Mouse (Mus musculus) CH12.LX (cell line): ENCODE data around the gene Tmem123. TPM values are rescaled to one million over a fixed set of nuclear protein-coding genes. Genes with fewer than 3 reads are reported as not detected.

ENCODE experiments used
- DNase-seq: peaks from one replicate; pipeline ENCODE4 v3.0.0-alpha.2; 2013; ENCODE audit errors: extremely low read depth
- H3K27ac ChIP-seq: 2 replicates; pipeline ENCODE4 v1.5.1; 2012; ENCODE audit warnings: low read depth, mild to moderate bottlenecking, control low read depth, moderate library complexity; ENCODE audit not compliant: insufficient read depth
- H3K27me3 ChIP-seq: replicated peaks from 2 replicates; pipeline ENCODE3; 2012; ENCODE audit warnings: inconsistent platforms
- H3K36me3 ChIP-seq, 2 experiments: replicated peaks in 1 of 2; 2 replicates each; pipeline versions ENCODE3 to v1.6.1; 2012; ENCODE audit warnings: inconsistent platforms in 1 of 2, low read length in 1 of 2, mild to moderate bottlenecking in 1 of 2, mixed read lengths in 1 of 2, moderate library complexity in 1 of 2; ENCODE audit not compliant: control insufficient read depth in 1 of 2, insufficient read depth in 1 of 2
- H3K4me1 ChIP-seq, 2 experiments: 2 replicates each; pipeline ENCODE4 v1.6.1; 2012; ENCODE audit warnings: inconsistent platforms in 1 of 2, moderate library complexity in 1 of 2; ENCODE audit not compliant: insufficient read depth in 2 of 2, control insufficient read depth in 1 of 2
- H3K4me2 ChIP-seq: 2 replicates; pipeline ENCODE4 v1.6.1; 2012; ENCODE audit warnings: low read depth, mild to moderate bottlenecking, control low read depth; ENCODE audit not compliant: poor library complexity, insufficient read depth, severe bottlenecking
- H3K4me3 ChIP-seq, 3 experiments: fragments of 150-350 bp in 1 of 3; sonication (generic) in 1 of 3; replicated peaks in 1 of 3; 2 replicates each; pipeline versions ENCODE3 to v1.5.1; 2011 to 2012; ENCODE audit warnings: low read depth in 2 of 3, low read length in 2 of 3, mild to moderate bottlenecking in 2 of 3, moderate library complexity in 2 of 3, control low read depth in 1 of 3, improper control_type of control experiment in 1 of 3, inconsistent platforms in 1 of 3, mixed read lengths in 1 of 3; ENCODE audit not compliant: poor library complexity in 1 of 3
- H3K79me2 ChIP-seq: replicated peaks from 2 replicates; pipeline ENCODE4 v1.6.1; 2012; ENCODE audit warnings: mild to moderate bottlenecking, moderate library complexity; ENCODE audit not compliant: control insufficient read depth, poor library complexity, insufficient read depth, severe bottlenecking; ENCODE audit errors: extremely low read depth
- H3K9ac ChIP-seq: 2 replicates; pipeline ENCODE4 v1.6.1; 2012; ENCODE audit warnings: low read depth, mild to moderate bottlenecking, control low read depth, moderate library complexity; ENCODE audit not compliant: insufficient read depth
- H3K9me3 ChIP-seq: replicated peaks from 2 replicates; pipeline ENCODE3; 2012; ENCODE audit warnings: low read length, inconsistent platforms, mixed read lengths
- CHD2 ChIP-seq: IDR thresholded peaks from 2 replicates; pipeline ENCODE4 v1.6.1; 2011; ENCODE audit warnings: low read length, improper control_type of control experiment
- CTCF ChIP-seq, 2 experiments: IDR thresholded peaks in 1 of 2; conservative IDR thresholded peaks in 1 of 2; 2 replicates each; pipeline ENCODE4 v1.5.1; 2011 to 2012; ENCODE audit warnings: low read depth in 2 of 2, low read length in 2 of 2, improper control_type of control experiment in 1 of 2, inconsistent platforms in 1 of 2, mild to moderate bottlenecking in 1 of 2, moderate library complexity in 1 of 2
- ETS1 ChIP-seq: conservative IDR thresholded peaks from 2 replicates; pipeline ENCODE4 v1.6.1; 2012; ENCODE audit warnings: low read depth, mild to moderate bottlenecking, inconsistent platforms, low read length, improper control_type of control experiment, moderate library complexity
- HCFC1 ChIP-seq: IDR thresholded peaks from 2 replicates; pipeline ENCODE4 v1.6.1; 2012; ENCODE audit warnings: low read depth, mild to moderate bottlenecking, inconsistent platforms, low read length, improper control_type of control experiment
- IRF4 ChIP-seq: IDR thresholded peaks from 2 replicates; pipeline ENCODE4 v1.6.1; 2014; ENCODE audit warnings: low read depth, mild to moderate bottlenecking, inconsistent platforms, low read length, improper control_type of control experiment
- JUN ChIP-seq: IDR thresholded peaks from 2 replicates; pipeline ENCODE4 v1.6.1; 2011; ENCODE audit warnings: low read depth, mild to moderate bottlenecking, low read length, improper control_type of control experiment, moderate library complexity; ENCODE audit not compliant: insufficient read depth
- JUND ChIP-seq: conservative IDR thresholded peaks from 2 replicates; pipeline ENCODE4 v1.6.1; 2011; ENCODE audit warnings: low read depth, low read length, improper control_type of control experiment
- MAFK ChIP-seq: IDR thresholded peaks from 2 replicates; pipeline ENCODE4 v1.6.1; 2011; ENCODE audit warnings: low read length, improper control_type of control experiment; ENCODE audit not compliant: insufficient replicate concordance
- MAX ChIP-seq: IDR thresholded peaks from 2 replicates; pipeline ENCODE4 v1.6.1; 2011; ENCODE audit warnings: low read length, improper control_type of control experiment
- MAZ ChIP-seq: IDR thresholded peaks from 2 replicates; pipeline ENCODE4 v1.6.1; 2012; ENCODE audit warnings: low read depth, mild to moderate bottlenecking, inconsistent platforms, low read length, improper control_type of control experiment, moderate library complexity
- MEF2A ChIP-seq: IDR thresholded peaks from 2 replicates; pipeline ENCODE4 v1.6.1; 2014; ENCODE audit warnings: low read depth, mild to moderate bottlenecking, inconsistent platforms, low read length, improper control_type of control experiment, borderline replicate concordance
- MYC ChIP-seq: IDR thresholded peaks from 2 replicates; pipeline ENCODE4 v1.6.1; 2011; ENCODE audit warnings: low read depth, mild to moderate bottlenecking, improper control_type of control experiment, low read length
- NRF1 ChIP-seq: IDR thresholded peaks from 2 replicates; pipeline ENCODE4 v1.6.1; 2014; ENCODE audit warnings: low read depth, mild to moderate bottlenecking, inconsistent platforms, low read length, improper control_type of control experiment, moderate library complexity
- POLR2A ChIP-seq: IDR thresholded peaks from 2 replicates; pipeline ENCODE4 v1.6.1; 2011; ENCODE audit warnings: low read depth, mild to moderate bottlenecking, improper control_type of control experiment, low read length
- RAD21 ChIP-seq: IDR thresholded peaks from 2 replicates; pipeline ENCODE4 v1.6.1; 2011; ENCODE audit warnings: low read depth, mild to moderate bottlenecking, low read length, improper control_type of control experiment, moderate library complexity
- SMC3 ChIP-seq: IDR thresholded peaks from 2 replicates; pipeline ENCODE4 v1.6.1; 2011; ENCODE audit warnings: low read depth, low read length, improper control_type of control experiment
- TBP ChIP-seq: conservative IDR thresholded peaks from 2 replicates; pipeline ENCODE4 v1.6.1; 2011; ENCODE audit warnings: low read depth, low read length, improper control_type of control experiment
- USF2 ChIP-seq: conservative IDR thresholded peaks from 2 replicates; pipeline ENCODE4 v1.6.1; 2011; ENCODE audit warnings: low read depth, low read length, improper control_type of control experiment
- ZC3H11A ChIP-seq: IDR thresholded peaks from 2 replicates; pipeline ENCODE4 v1.6.1; 2012; ENCODE audit warnings: low read depth, mild to moderate bottlenecking, inconsistent platforms, low read length, improper control_type of control experiment
- ZMIZ1 ChIP-seq: IDR thresholded peaks from 2 replicates; pipeline ENCODE4 v1.6.1; 2012; ENCODE audit warnings: low read depth, mild to moderate bottlenecking, inconsistent platforms, low read length, improper control_type of control experiment
- dilution Hi-C: fragments of 300-500 bp; cut with MboI; formaldehyde crosslinking; loops from 2 replicates; pipeline ENCODE4 v1.14.3; 2020; ENCODE audit warnings: low sequenced_read_pairs; ENCODE audit not compliant: extremely low pct_unique_long_range_greater_than_20kb, extremely low pct_ligation_motif_present
- in situ Hi-C: fragments of 300-500 bp; cut with MboI; formaldehyde crosslinking; loops from 3 replicates; pipeline ENCODE4 v1.14.3; 2019; ENCODE audit warnings: low sequenced_read_pairs, low pct_ligation_motif_present, low pct_unique_long_range_greater_than_20kb, mixed read lengths
- polyA plus RNA-seq: library from polyadenylated mRNA; unstranded; fragments of >175 nt; gene quantifications from 2 replicates; pipeline ENCODE4 v1.2.1, GENCODE M21; 2012; ENCODE audit warnings: low read depth; ENCODE audit not compliant: insufficient read length
- total RNA-seq, 2 experiments: library from RNA; depleted of rRNA; stranded (reverse); fragments of 300-350 nt in 1 of 2; fragments of >200 nt in 1 of 2; gene quantifications; 2 replicates each; pipeline ENCODE4 v1.2.3; 2012 to 2014

The Tmem123 gene
- total and polyA plus RNA-seq, 3 experiments, result 61.1 to 183 (median 107) TPM

GRCm38 (mm10) chr9:7775986-7776385, 12.1 kb downstream of the Tmem123 start:
- in situ Hi-C loops, result no loop called here
- H3K4me1 ChIP-seq, result peaks cover 6 to 60% of the 10 kb centered on the region in 2 experiments; a peak in 3 of 4 replicates
- no peak for DNase-seq
- H3K9ac ChIP-seq, result no peak overlapping the region
- H3K9me3 ChIP-seq, result no peaks in the 10 kb centered on the region
- no peak for TF ChIP-seq ZC3H11A
- no peak for TF ChIP-seq JUN
- TF ChIP-seq ETS1, result no peak
- no peak for TF ChIP-seq POLR2A
- TF ChIP-seq MAZ, result no peak
- TF ChIP-seq CHD2, result no peak
- no peak for TF ChIP-seq MYC
- TF ChIP-seq TBP, result no peak
- no peak for TF ChIP-seq MAFK
- TF ChIP-seq NRF1, result no peak
- no peak for TF ChIP-seq RAD21
- TF ChIP-seq MEF2A, result no peak
- no peak for TF ChIP-seq USF2
- no peak for TF ChIP-seq JUND
- no peak for TF ChIP-seq MAX
- TF ChIP-seq HCFC1, result no peak
- TF ChIP-seq SMC3, result no peak
- TF ChIP-seq ZMIZ1, result no peak
- TF ChIP-seq IRF4, result no peak
- TF ChIP-seq, all 38 proteins: peak for 0
- Histone ChIP-seq H3K4me3 (no peak overlapping the region), H3K27ac (no peak overlapping the region), H3K79me2 (peaks cover 26% of the 10 kb centered on the region), H3K36me3 (peaks cover 73 to 95% of the 10 kb centered on the region in 2 experiments), H3K27me3 (no peaks in the 10 kb centered on the region), H3K4me2 (no peak overlapping the region)
- dilution Hi-C loops, result no loop called here

GRCm38 (mm10) chr9:7776940-7777339, 13.1 kb downstream of the Tmem123 start:
- no peak for DNase-seq
- Histone ChIP-seq H3K4me1 (peaks cover 6 to 57% of the 10 kb centered on the region in 2 experiments; a peak in 3 of 4 replicates), H3K79me2 (peaks cover 18% of the 10 kb centered on the region), H3K27me3 (no peaks in the 10 kb centered on the region), H3K4me3 (no peak overlapping the region), H3K36me3 (peaks cover 79 to 96% of the 10 kb centered on the region in 2 experiments), H3K4me2 (no peak overlapping the region), H3K27ac (no peak overlapping the region), H3K9me3 (no peaks in the 10 kb centered on the region), H3K9ac (no peak overlapping the region)
- TF ChIP-seq RAD21 (no peak), CTCF (conservative IDR thresholded peaks at IDR 0.05 in 1 of 2, IDR thresholded peaks at IDR 0.05 in 1 of 2; ENCODE audit: low read depth in 2 of 2, low read length in 2 of 2) (no peak), CHD2 (no peak), IRF4 (no peak)
- in situ Hi-C loops (no loop called here), dilution Hi-C loops (no loop called here)
